Mouse (Mus musculus): ENCODE results near the gene Lta. TPM values are rescaled to one million over a fixed set of nuclear protein-coding genes. Genes with fewer than 3 reads are reported as not detected.

Gene Lta
- polyA plus RNA-seq, 1 experiment from 2014 or later = not detected

DNA sequence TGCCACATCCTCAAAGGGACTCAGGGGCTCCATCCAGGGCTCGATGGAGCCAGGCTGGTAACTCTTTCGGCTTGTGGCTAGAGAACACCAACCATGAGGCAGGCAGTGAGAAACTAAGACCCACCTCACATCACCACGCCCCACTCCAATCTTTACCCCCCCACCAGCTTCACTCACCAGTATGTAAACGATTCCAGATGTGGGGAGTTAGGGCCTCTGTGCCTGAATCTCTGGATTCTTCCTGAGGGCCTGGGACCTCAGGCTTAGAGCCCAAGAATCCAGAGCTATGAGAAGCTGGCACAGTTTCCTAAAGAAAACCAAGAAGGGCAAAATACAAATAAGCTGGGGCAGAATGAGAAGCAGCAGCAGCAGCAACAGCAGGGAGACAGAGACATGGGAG, 51.2 kb downstream of the Lta start:
- H3K4me2 ChIP-seq = no peak overlapping the region
- H3K36me3 ChIP-seq = peaks cover 99% of the 10 kb centered on the region
- no peak overlapping the region for H3K4me3 ChIP-seq
- H3K9me3 ChIP-seq = no peaks in the 10 kb centered on the region
- H3K27ac ChIP-seq (replicated peaks) = no peak overlapping the region
- 80% methylated on average over 4 of the region's 4 CpGs for WGBS
- no peak for ATAC-seq (ENCODE audit: extremely low read depth, insufficient number of reproducible peaks, low FRiP score, low TSS enrichment)
- no peaks in the 10 kb centered on the region for H3K27me3 ChIP-seq (replicated peaks)
- H3K4me1 ChIP-seq = no peaks in the 10 kb centered on the region
- no peak overlapping the region for H3K9ac ChIP-seq

Small RNA genes within 50 kb of the gene (microRNA-seq; reads per million reads assigned to microRNA genes)
- gene Mir6973a (not detected), gene Mir6974 (not detected), gene Mir6975 (3.1 reads per million, percentile 12 among the genes with 10 or more reads in this experiment), gene Mir8094 (1.0 reads per million)

Other genes starting within 250 kb of the Lta start
- gene Hspa1b, start 246.1 kb downstream of the Lta start, polyA plus RNA-seq (2015; fragmentation: Nextera tagmentation; extraction: Ambion mirVana) = 0.19 and 0.20 TPM in 2 replicates
- not detected in 2 replicates for gene Gm20481, start 235.4 kb downstream of the Lta start, polyA plus RNA-seq (2015; fragmentation: Nextera tagmentation; extraction: Ambion mirVana)
- 3.9 TPM in 2 replicates for gene Hspa1a, start 233.2 kb downstream of the Lta start, polyA plus RNA-seq (2015; fragmentation: Nextera tagmentation; extraction: Ambion mirVana)
- 2.1 and 2.2 TPM in 2 replicates for gene Hspa1l, start 232.6 kb downstream of the Lta start, polyA plus RNA-seq (2015; fragmentation: Nextera tagmentation; extraction: Ambion mirVana)
- 145 and 153 TPM in 2 replicates for gene Lsm2, start 223.5 kb downstream of the Lta start, polyA plus RNA-seq (2015; fragmentation: Nextera tagmentation; extraction: Ambion mirVana)
- gene Vars, start 204.4 kb downstream of the Lta start, polyA plus RNA-seq (2015; fragmentation: Nextera tagmentation; extraction: Ambion mirVana) = 59.9 and 63.0 TPM in 2 replicates
- 0.45 and 0.52 TPM in 2 replicates for gene Vwa7, start 188.8 kb downstream of the Lta start, polyA plus RNA-seq (2015; fragmentation: Nextera tagmentation; extraction: Ambion mirVana)
- 3.2 and 4.2 TPM in 2 replicates for gene Sapcd1, start 177.3 kb downstream of the Lta start, polyA plus RNA-seq (2015; fragmentation: Nextera tagmentation; extraction: Ambion mirVana)
- 4.0 and 4.1 TPM in 2 replicates for gene Msh5, start 158.6 kb downstream of the Lta start, polyA plus RNA-seq (2015; fragmentation: Nextera tagmentation; extraction: Ambion mirVana)
- 351 and 389 TPM in 2 replicates for gene Clic1, start 155.4 kb downstream of the Lta start, polyA plus RNA-seq (2015; fragmentation: Nextera tagmentation; extraction: Ambion mirVana)
- 194 and 207 TPM in 2 replicates for gene Ddah2, start 146.3 kb downstream of the Lta start, polyA plus RNA-seq (2015; fragmentation: Nextera tagmentation; extraction: Ambion mirVana)
- gene Ly6g6c, start 140.0 kb downstream of the Lta start, polyA plus RNA-seq (2015; fragmentation: Nextera tagmentation; extraction: Ambion mirVana) = not detected in 2 replicates
- 0.92 and 1.4 TPM in 2 replicates for gene Mpig6b, start 139.2 kb downstream of the Lta start, polyA plus RNA-seq (2015; fragmentation: Nextera tagmentation; extraction: Ambion mirVana)
- gene Ly6g6e, start 128.4 kb downstream of the Lta start, polyA plus RNA-seq (2015; fragmentation: Nextera tagmentation; extraction: Ambion mirVana) = 0.36 and 0.62 TPM in 2 replicates
- gene Ly6g6d, start 127.3 kb downstream of the Lta start, polyA plus RNA-seq (2015; fragmentation: Nextera tagmentation; extraction: Ambion mirVana) = 1.7 and 1.9 TPM in 2 replicates
- gene Ly6g6f, start 119.7 kb downstream of the Lta start, polyA plus RNA-seq (2015; fragmentation: Nextera tagmentation; extraction: Ambion mirVana) = 0.73 and 1.0 TPM in 2 replicates
- gene Abhd16a, start 116.1 kb downstream of the Lta start, polyA plus RNA-seq (2015; fragmentation: Nextera tagmentation; extraction: Ambion mirVana) = 67.0 and 69.5 TPM in 2 replicates
- gene Ly6g5c, start 97.1 kb downstream of the Lta start, polyA plus RNA-seq (2015; fragmentation: Nextera tagmentation; extraction: Ambion mirVana) = not detected in 2 replicates
- 0.40 and 0.80 TPM in 2 replicates for gene Ly6g5b, start 89.9 kb downstream of the Lta start, polyA plus RNA-seq (2015; fragmentation: Nextera tagmentation; extraction: Ambion mirVana)
- gene Gpank1, start 83.9 kb downstream of the Lta start, polyA plus RNA-seq (2015; fragmentation: Nextera tagmentation; extraction: Ambion mirVana) = 10.7 and 14.1 TPM in 2 replicates
- gene Csnk2b, start 83.3 kb downstream of the Lta start, polyA plus RNA-seq (2015; fragmentation: Nextera tagmentation; extraction: Ambion mirVana) = 215 and 231 TPM in 2 replicates
- 8.7 and 9.7 TPM in 2 replicates for gene D17H6S53E, start 79.0 kb downstream of the Lta start, polyA plus RNA-seq (2015; fragmentation: Nextera tagmentation; extraction: Ambion mirVana)
- gene Apom, start 73.3 kb downstream of the Lta start, polyA plus RNA-seq (2015; fragmentation: Nextera tagmentation; extraction: Ambion mirVana) = 2.2 and 19.0 TPM in 2 replicates
- 45.1 and 46.1 TPM in 2 replicates for gene Bag6, start 70.2 kb downstream of the Lta start, polyA plus RNA-seq (2015; fragmentation: Nextera tagmentation; extraction: Ambion mirVana)
- 124 and 130 TPM in 2 replicates for gene Prrc2a, start 40.5 kb downstream of the Lta start, polyA plus RNA-seq (2015; fragmentation: Nextera tagmentation; extraction: Ambion mirVana)
- 6.5 and 7.8 TPM in 2 replicates for gene Aif1, start 29.3 kb downstream of the Lta start, polyA plus RNA-seq (2015; fragmentation: Nextera tagmentation; extraction: Ambion mirVana)
- gene Lst1, start 16.9 kb downstream of the Lta start, polyA plus RNA-seq (2015; fragmentation: Nextera tagmentation; extraction: Ambion mirVana) = 8.6 and 9.9 TPM in 2 replicates
- gene Ltb, start 10.9 kb downstream of the Lta start, polyA plus RNA-seq (2015; fragmentation: Nextera tagmentation; extraction: Ambion mirVana) = 0.64 TPM in 1 of 2 replicates, not detected in the other
- gene Tnf, start 3.3 kb downstream of the Lta start, polyA plus RNA-seq (2015; fragmentation: Nextera tagmentation; extraction: Ambion mirVana) = 0.12 and 0.23 TPM in 2 replicates
- gene Gm16181, start 15.5 kb upstream of the Lta start, polyA plus RNA-seq (2015; fragmentation: Nextera tagmentation; extraction: Ambion mirVana) = not detected in 2 replicates
- 10.6 and 10.7 TPM in 2 replicates for gene Atp6v1g2, start 28.3 kb upstream of the Lta start, polyA plus RNA-seq (2015; fragmentation: Nextera tagmentation; extraction: Ambion mirVana)
- 7.6 and 8.1 TPM in 2 replicates for gene Nfkbil1, start 30.4 kb upstream of the Lta start, polyA plus RNA-seq (2015; fragmentation: Nextera tagmentation; extraction: Ambion mirVana)
- gene Ddx39b, start 36.4 kb upstream of the Lta start, polyA plus RNA-seq (2015; fragmentation: Nextera tagmentation; extraction: Ambion mirVana) = 279 TPM in 2 replicates
- 43.4 and 48.6 TPM in 2 replicates for gene H2-D1, start 57.4 kb upstream of the Lta start, polyA plus RNA-seq (2015; fragmentation: Nextera tagmentation; extraction: Ambion mirVana)
- gene H2-Q1, start 115.1 kb upstream of the Lta start, polyA plus RNA-seq (2015; fragmentation: Nextera tagmentation; extraction: Ambion mirVana) = 0.19 and 0.29 TPM in 2 replicates
- 3.3 and 3.4 TPM in 2 replicates for gene H2-Q2, start 136.9 kb upstream of the Lta start, polyA plus RNA-seq (2015; fragmentation: Nextera tagmentation; extraction: Ambion mirVana)
- 2.6 and 2.9 TPM in 2 replicates for gene H2-Q4, start 174.3 kb upstream of the Lta start, polyA plus RNA-seq (2015; fragmentation: Nextera tagmentation; extraction: Ambion mirVana)
- 0.23 and 0.61 TPM in 2 replicates for gene H2-Q6, start 219.5 kb upstream of the Lta start, polyA plus RNA-seq (2015; fragmentation: Nextera tagmentation; extraction: Ambion mirVana)
- gene H2-Q7, start 233.8 kb upstream of the Lta start, polyA plus RNA-seq (2015; fragmentation: Nextera tagmentation; extraction: Ambion mirVana) = 1.2 and 2.1 TPM in 2 replicates